Mouse (Mus musculus) brain, embryonic 14.5 days (tissue): Measurements from ENCODE around the gene Gm12184.

Source experiments
- CTCF ChIP-seq: fragments of 200-500 bp; IDR thresholded peaks from 2 replicates; pipeline ENCODE4 v1.5.1; 2012; ENCODE audit warnings: inconsistent platforms, mild to moderate bottlenecking, moderate library complexity, borderline replicate concordance; ENCODE audit not compliant: insufficient read depth, insufficient read length; ENCODE audit errors: extremely low read depth
- POLR2A ChIP-seq: fragments of 200-500 bp; IDR thresholded peaks from 2 replicates; pipeline ENCODE4 v1.6.1; 2012; ENCODE audit warnings: mild to moderate bottlenecking, inconsistent platforms, borderline replicate concordance; ENCODE audit not compliant: poor library complexity, insufficient read depth, insufficient read length, severe bottlenecking; ENCODE audit errors: extremely low read depth

DNA sequence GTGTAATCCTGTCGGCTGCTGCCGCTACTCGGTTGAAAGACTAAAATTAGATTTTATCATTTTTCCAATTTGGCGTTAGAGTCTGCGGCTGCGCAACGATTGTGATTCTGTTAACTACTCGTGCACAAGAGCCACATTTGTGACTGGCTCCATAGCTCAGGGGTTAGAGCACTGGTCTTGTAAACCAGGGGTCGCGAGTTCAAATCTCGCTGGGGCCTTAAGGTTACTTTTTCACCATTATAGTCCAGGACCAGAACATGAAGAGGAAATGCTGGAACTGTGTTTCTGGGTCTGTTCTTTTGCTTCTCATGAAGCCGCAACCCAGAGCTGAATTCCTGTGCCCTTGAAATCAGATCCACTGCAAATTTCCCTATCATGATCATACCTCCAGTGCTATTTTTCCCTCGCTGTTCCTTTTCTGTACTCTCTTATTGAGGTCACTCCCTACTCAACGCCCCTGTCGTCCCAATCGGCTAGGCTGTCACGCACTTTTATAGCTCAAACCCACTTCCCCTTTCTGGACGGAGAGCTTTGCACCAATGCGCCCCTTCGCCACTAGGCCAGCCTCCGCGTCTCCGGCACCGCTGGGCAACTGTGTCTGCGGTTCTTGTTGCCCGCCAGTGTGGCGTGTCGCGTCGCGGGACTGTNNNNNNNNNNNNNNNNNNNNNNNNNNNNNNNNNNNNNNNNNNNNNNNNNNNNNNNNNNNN, 27.2 kb upstream of the Gm12184 start:
- no peak for TF ChIP-seq POLR2A
- TF ChIP-seq CTCF, result peak; percentile 22; the same call in 1 of the 2 replicates
